Mouse (Mus musculus): ENCODE results near the gene Itgb1.
A peak's percentile ranks its signal among the peaks of the same experiment; 100 is the strongest.

Itgb1 gene

DNA sequence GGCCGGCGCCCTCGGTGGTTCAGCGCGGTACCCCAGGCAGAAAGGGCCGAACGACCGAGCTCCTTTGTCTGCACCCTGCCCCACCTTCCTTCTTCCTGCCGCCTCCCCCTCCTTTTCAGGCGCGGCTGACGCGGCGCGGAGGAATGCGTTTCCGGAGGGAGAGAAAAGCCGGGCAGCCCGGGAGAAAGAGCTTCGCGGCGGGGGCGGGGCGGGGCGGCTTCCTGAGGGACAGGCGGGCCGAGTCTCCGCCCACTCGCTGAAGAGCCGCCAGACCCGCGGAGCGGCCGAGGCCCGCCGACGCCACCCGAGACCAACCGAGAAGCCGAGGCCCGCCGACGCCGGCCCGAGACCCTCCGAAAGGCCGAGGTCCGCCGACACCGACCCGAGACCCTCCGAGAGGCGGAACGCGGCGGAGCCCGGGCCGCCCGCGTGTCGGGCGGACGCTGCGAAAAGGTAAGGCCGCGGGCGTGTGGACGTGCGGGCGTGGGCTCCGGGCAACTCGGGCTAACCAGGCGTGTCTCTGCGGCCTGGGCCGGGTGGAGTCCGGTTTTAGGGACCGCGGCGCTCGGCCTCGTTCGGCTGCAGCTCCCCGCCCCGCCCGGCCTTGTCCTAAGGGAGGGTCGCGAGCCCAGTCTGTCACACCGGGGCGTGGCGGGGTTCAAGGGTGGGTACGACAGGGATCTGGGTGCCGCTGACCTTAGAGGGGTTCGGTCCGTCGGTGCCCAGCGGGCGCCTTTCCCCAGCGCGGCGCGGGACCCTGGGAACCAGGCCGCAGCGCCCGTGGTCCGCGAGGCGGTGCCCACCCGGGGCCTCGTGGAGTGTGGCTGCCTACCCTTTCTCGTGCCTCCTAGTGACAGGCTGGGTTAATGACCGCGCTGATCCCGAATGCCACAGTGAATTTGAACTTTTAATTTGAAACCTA, at the start of gene Itgb1:
Gene Itgb1, plus strand, starts transcription at position 148 of the 922 bp plus-strand sequence.
- peak; percentile 99 for DNase-seq

DNA sequence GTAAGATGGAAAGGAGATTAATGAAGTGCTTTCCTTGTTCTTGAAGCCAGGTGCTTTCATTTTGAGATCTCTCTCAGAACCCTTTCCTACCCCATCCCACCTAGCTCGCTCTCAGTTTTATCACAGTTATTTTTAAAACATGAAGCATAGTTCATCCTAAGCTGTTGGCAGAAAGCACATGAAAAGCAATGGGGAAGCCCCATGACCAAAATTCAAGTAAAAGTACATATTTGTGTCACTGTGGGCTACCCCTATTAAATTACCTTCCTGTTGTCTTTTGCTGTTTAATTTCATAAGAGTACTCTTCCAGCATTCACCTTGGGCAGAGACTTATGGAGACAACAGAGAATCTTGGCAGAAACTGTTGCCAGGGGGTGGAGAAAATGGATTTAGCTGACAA, 42.4 kb upstream of the Itgb1 start:
- DNase-seq = no peak

DNA sequence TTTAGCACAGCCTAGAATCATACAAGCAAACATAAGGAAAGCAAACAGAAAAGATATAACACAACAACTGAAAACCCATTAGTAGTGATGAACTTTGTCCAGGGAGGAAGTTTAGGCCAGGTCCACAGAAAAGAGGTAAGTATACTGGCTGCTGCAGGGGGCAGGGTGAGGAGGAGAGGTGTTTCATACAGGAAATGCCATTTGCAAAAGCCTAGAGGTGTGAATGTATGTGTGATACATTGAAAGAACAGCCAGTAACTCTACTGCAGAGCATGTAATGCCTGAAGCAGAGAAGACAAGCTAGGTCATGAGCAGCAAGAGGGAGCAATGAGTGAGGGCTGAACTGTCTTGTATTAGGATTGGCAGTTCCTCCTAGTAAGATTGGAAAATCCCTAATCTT, 40.0 kb upstream of the Itgb1 start:
- DNase-seq = no peak

DNA sequence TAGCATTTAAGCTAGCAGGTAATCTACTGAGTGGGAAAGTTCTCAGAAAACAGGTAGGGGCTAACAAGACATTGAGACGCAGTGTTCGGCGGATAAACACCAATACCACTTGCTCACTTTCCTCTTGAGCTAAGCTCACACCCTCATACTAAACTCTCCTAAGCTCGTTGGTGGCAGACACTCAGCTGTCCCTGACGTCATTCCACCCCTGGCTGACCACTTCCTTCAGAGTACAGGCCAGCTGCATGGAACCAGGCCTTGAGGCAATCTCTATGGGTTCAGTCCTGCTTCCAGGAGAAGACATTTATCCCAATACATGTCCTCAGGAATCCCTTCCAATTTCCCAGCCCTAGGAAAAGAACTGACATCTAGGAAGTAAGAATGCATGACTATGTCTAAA, 39.0 kb upstream of the Itgb1 start:
- DNase-seq = no peak

DNA sequence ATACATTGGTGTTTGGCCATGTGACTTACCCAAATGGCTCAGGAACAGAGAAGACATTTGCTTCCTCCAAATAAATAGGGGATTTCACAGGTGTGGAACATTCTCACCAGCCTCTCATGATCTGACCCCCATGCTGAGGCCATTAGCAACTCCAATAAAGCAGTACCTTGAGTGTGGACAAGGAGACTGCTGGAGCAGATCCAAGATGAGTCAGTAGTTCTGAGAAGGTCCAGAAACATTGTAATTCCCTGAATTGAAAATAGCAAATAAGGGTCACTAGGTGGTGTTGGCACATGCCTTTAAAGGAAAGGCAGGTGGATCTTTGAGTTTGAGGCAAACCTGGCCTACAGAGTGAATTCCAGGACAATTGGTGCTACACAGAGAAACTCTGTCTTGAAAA, 37.4 kb upstream of the Itgb1 start:
- peak; percentile 3 for DNase-seq

DNA sequence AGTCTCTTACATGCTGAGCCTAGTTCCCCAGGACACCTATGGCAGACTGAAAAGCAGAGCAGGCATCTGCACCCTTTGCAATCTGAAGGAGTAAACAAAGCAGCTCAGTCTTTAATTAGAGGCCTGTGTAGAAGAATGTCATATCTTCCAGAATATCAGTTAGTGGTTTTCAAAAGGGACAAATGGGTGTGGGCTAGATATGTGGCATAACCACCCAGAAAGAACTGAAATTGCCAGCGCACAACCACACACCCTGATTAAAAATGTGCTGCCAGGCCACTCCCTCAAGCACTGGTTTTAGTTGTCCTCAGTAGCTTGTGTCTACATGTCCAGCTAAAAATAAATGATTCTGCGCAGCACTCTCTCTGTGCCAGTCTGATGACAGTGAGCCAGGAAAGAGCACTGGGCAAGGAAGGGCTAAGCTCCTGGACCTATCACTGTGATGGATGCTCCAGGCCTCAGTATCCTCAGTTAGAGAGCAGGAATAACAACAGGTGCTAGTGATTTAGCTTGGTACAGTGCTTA, 35.1 kb upstream of the Itgb1 start:
- DNase-seq = peak; percentile 1

DNA sequence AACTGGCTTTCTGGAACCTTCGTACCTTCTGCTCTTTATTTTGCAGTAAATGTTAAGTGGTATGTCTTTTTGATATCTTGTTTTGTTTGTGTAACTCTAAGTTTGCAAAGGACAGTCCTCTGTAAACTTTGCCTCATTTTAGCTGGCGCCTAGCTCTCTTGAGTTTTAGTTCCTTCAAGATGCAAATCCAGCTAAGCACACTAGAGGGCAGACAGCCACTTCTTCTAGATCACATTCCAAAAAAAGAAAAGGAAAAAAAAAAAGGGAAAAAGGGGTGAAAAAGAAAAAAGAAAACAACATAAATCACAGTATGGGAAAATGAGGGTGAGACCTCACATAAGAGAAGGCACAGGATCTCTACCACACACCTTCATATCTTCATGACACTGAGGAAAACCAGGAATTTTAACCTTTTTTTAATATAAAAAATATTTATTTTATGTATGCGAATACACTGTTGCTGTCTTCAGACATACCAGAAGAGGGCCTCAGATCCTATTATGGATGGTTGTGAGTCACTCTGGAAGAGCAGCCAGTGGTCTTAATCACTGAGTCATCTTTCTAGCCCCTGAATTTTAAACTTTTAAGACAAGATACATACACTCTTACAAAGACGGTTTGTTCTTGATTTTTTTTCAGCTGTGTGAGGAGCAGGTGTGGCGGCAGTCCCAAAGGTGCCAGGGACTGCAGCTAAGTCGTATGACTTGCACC, 32.9 kb upstream of the Itgb1 start:
- peak; percentile 78 for DNase-seq

DNA sequence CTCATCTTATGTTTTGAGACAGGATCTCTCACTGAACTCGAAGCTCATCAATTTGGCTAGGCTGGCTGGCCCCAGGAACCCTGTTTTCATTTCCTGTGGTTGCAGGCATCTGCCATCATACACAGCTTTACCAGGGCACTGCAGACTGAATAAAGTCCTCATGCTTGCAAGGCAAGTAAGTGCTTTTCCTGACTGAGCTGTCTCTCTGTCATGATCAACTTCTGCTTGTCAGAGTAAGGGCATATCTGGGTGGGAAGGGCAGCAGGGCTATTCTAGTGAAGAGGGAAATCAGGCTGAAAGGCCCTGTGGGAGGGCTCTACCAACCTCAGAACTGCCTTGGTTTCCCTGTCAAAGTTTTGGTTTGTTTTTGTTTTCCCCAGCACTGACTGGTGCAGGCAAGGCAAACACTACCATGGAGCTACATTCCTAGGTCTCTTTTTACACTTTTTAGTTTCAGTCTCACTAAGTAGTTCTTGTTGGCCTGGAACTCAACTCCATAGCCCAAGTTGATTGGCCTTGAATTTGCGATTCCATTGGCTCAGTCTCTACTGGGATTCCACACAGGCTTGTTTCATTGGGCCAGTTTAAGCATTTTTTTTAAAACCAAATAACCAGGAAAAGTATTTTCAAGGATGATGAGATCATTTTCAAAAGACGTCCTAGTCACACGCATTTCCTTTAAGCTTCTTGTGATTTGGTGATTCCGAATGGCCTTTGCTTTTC, 31.7 kb upstream of the Itgb1 start:
- no peak for DNase-seq

DNA sequence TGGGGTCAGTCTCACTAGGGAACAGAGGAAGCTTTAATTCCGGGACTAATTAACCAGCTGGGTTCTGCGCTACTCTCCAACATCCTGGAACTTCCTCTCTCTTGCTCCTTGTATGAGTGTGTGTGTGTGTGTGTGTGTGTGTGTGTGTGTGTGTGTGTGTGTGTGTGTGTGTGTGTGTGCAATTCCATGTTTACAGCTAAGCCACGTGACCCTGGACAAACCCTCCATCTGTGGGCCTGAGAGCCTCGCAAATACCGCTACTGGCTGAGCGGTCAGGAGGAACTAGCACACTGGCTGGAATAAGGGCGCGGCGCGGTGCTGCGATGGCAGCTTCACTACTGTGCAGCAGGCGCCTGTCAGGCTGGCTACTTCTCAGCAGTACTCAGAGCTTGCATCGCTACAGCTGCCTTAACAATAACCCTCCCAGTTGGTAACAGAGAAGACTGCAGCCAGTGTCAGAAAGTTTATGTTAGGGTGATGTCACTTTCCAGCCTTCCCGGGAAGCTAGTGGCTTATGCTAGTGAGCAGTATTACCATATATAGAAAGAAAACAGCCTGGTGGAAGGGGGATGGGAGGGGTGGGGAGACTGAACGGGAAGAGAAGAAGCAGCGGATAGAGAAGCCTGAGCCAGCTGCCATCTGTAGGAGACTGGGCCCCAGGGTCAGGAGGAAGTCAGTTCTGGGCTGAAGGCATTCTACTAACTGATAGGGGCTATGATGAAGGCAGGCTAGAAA, 30.9 kb upstream of the Itgb1 start:
- DNase-seq = peak; percentile 86

DNA sequence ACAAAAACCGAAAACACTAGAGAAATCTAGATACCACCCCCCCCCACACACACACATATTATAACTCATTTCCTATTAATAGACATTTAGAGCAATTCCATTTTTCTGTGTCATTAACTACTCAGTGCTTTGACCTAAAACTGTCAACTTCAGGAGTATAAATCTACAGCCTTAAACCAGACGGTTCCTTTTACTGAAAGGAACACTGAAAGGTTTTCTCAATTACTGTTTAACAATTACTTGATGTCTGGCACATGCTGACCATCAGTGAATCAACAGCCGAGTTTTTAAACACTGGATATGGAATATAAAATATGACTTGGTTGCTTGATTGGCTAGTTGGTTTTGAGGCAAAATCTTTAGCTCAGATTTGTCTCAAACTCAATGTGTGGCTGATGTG, 23.3 kb upstream of the Itgb1 start:
- no peak for DNase-seq

DNA sequence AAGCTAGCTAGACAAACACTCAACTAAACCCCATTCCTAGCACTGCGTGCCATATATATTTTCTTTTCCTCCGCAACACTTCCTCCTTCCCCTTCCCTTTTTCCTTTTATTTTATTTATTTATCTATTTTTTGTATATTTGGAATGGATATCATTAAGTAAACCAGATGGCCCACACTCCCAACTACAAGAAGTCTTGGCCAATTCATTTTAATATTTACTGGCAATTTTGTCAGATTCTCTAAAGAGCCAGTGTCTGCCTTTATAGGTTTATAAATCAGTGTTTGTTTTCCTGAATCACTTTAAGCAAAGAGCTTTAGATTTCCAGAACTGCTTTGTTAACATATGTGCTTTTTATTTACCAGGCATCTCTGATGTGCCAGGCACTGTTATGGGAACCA, 22.8 kb upstream of the Itgb1 start:
- no peak for DNase-seq

DNA sequence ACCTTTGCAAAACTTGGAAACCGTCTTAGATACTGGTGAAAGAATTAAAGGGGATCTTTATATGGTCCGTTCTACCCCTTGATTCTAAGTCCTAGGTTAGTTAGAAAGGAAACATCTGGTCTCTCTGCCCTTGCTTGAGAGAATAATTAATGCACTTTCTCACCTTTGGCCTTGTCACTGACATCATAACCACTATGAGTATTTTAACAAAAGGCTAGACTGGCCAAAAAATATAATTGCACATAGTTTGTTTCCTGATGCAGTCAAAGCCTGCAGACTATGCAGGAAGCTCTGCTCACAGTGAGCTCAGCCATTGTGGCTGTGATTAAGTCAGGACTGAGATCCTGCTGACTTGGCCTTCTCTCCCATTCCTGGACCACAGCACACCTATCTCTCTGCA, 22.3 kb upstream of the Itgb1 start:
- peak; percentile 52 for DNase-seq

DNA sequence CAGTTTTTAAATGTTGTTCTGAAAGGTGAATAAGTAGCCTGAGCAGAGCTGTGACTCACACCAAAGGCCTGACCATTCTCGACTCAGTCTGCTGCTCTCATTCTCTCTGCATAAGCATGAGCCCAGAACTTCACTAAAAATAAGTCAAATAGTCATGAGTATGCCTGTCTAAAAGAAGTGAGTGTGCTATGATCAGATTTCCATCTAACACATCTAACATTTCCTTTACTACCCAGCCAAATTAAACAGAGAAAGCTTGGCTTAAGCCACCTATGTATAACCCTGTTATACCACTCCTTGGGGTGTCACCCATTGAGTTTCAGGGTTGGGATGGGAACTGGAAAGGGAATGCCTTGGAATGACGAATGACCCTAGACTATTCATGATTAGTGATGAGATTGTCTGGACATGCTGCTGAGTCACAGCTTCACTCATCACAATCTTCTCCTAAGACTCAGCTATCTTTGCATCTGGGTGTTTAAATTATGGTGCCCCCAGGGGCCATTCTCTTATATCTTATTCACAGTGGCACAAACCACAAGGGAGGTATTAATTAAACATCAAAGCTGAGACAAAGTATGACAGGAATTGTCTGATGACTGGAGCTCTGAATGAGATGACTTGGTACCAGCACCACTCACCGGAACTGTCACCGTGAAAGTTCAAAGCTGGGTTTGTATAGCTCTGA, 18.7 kb upstream of the Itgb1 start:
- no peak for DNase-seq

DNA sequence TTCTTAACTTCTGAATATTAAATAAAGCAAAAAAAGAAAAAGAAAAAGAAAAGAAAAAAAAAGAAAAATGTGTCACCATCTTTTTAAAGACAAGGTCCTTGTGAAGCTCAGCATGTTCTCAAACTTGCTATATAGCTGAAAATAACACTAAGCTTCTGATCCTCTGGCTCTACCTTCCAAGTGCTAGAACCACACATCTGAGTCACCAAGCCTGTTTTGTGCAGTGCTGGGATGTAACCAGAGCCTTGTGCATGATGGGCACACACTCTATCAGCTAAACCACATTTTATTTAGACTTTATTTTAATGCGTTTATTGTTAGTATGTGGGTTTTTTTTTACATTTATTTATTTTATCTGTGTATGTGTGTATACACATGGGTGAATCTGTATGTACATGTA, 13.6 kb upstream of the Itgb1 start:
- no peak for DNase-seq

DNA sequence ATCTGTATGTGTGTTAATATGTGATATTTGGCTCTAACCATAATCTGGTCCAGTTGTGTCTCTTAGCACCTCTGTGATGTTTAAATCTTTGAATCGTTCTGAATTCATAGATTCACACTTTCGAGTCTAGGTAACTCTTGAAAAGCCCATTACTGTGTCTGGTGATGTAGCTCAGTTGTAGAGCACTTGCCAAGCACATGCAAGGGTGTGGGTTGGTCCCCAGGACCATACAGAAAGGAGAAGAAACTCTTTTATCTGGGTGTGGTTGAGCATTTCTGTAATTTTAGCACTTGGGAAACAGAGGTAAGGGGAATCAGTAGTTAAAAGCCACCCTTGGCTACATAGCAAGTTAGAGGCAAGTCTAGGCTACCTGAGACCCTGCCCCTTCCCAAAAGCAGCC, 13.0 kb upstream of the Itgb1 start:
- DNase-seq = no peak

DNA sequence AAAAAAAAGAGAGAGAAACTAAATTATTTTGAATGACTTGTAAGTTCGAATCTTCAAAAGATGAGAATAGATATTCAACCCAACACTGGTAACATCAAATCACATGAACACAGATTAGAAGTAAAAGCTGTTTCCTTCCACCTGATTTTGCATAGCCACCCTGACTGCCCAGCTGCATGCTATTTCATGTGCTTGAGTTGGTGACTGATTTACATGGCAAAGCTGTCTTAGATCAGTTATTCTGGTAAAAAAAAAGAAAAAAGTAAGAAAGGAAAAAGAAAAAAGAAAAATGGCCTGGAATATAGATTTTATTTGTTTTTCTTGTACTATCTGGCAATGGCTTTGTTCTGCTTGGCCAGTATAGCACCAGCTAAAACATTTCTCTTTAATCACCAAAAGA, 12.5 kb upstream of the Itgb1 start:
- no peak for DNase-seq

DNA sequence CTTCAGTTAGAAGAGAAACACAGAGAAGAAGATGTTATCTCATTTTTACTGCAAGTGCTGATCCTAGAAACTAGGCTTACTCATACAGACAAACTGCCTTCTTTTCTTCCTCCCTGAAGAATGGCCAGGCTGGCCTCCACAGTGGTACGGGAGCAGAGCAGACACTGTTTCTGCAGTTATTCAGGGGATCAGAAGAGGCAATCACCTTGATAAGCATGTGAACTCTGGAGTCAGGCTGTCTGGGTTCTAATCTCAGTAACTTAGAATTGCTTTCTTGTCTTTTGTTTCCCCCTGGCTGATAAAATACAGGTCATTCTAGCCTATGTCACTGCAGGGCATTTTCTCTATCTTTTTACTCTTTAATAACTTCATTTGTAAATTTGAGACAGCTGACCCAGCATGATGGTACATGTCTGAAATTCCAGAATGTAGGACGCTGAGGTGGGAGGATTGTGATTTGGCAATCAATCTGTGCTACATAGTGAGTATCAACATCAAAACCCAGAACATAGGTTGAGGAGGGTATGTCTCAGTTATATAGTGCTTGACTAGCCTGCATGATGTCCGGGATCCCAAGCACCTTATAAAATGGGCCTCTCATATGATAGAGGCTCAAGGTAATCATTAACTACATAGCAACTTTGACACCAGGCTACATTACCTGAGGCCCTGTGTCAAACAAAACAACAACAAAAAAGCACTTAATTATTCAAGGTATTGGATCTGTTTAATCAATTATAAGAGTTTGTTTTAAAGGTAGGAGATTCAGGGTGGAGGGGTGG, 9.4 kb upstream of the Itgb1 start:
- DNase-seq = no peak

DNA sequence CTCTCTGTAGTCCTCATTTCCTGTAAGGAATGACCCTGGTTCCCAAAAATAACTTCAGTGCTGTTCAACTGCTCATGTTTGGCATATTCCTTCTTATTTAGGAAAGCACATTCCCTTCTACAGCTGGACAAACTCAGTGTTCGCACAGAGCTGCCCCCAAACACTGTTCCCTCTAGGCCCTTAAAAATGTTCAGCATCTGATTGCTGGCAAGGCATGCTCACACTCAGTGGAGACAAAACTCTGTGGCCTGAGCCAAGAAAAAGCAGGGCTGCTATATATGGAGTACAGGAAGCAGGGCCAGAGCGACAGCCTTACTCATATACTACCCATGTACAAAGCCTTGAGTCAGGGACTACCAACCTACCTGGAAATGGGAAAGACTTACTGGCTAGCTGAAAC, 5.5 kb upstream of the Itgb1 start:
- DNase-seq = peak; percentile 71

DNA sequence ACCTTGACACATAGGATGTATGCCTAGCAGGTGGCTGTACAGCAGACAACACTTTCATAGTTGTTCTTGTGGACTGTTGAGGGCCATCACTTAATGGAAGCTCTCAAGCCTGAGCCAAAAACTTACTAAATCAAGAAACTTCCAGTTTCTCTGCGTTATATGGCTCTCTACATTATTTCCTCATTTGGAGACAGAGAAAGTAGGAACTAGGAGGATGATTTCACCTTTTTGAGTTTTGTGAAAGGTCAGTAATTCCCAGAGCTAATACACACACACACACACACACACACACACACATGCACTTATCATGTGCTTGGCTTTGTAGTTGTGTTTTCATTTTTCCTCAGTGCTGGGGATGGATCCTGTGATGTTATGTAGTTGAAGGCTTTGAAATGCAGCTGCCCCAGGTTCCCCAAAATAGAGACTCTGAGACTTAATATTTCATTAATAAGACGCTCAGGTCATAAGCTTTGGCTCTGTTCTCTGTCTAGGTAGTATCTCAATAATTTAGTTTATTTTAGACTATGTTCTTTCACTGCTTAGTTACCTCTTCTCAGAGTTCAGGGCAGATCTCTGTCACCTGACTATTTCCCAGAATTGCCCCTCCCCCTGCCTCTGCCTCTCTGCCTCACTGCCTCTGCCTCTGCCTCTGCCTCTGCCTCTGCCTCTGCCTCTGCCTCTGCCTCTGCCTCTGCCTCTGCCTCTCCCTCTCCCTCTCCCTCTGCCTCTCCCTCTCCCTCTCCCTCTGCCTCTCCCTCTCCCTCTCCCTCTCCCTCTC, 4.7 kb upstream of the Itgb1 start:
- no peak for DNase-seq

DNA sequence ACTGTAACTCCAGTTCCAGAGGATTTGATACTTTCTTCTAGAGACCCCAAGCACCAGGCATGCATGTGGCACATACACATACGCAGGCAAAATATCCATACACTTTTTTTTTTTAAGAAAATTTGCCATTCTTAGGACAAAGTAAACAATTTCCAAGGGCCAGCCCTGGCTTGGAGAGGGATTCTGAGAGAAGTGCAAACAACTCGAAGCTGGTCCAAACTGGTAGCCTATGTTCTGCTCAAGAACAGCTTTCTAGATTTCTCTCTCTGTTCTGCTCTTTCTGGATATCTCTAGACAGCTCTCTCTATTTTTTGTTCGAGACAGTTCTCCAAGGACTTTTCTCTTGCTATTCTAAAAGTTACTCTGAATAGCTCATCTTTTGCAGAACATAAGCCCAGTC, 3.5 kb upstream of the Itgb1 start:
- DNase-seq = no peak
